Mouse (Mus musculus) testis, adult 2 months (tissue): ENCODE measurements at regions not wholly inside any gene's neighbourhood (a gene's known extent, or its start where the extent isn't known, plus 50 kb on each side); places are given as distances from the start of the nearest gene placed in this dataset.

Experiments used
- CTCF ChIP-seq: fragments of 200-500 bp; IDR thresholded peaks from 2 replicates; pipeline ENCODE4 v1.5.1; 2012; ENCODE audit warnings: low read depth, mild to moderate bottlenecking, inconsistent platforms, low read length, moderate library complexity; ENCODE audit not compliant: control insufficient read depth, insufficient read depth, insufficient replicate concordance
- POLR2A ChIP-seq: fragments of 200-500 bp; IDR thresholded peaks from 2 replicates; pipeline ENCODE4 v1.6.1; 2012; ENCODE audit warnings: low read depth, mild to moderate bottlenecking, inconsistent platforms, low read length, moderate library complexity; ENCODE audit not compliant: control insufficient read depth

DNA sequence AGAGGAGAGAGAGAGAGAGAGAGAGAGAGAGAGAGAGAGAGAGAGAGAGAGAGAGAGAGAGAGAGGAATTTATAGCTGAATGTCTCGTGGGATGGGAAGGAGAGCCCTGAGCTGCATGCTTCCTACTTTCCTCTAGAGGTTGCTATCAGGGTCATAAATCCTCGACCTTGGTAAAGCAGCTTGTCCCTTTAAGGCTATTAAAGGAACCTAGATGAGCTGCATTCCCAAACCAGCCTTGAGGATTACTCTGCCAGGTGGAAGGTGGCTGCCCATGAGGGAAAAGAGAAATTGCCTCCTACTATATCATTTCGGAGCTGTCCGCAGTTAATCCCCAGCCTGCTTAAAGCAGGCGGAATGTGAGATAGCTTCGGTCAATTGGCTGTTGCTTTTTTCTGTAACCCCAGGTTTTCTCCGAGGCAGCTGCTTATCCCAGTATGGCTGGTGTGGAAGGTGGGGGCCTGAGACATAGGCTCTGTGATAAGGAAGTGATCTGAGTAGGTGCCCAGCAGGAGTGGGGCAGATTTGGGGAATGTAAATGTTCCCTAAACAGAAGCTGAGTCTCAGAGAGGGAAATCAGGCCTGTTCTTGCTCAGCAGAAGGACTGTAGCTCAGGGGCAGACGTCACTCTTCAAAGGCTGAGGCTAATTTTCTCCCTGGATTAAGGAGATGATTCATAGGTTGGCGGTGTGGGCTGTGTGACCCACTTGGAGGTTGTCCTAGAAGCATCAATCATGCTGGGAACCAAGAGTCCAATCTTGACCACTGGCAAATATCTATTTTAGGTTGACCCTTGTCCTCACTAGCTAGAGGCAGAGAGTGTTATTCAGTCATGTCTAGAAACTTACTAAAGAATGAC, 255.2 kb upstream of the Camk1g start:
- TF ChIP-seq CTCF, result no peak
- no peak for TF ChIP-seq POLR2A
